Mouse (Mus musculus): ENCODE results near the gene Large1. TPM values are rescaled to one million over a fixed set of nuclear protein-coding genes. Genes with fewer than 3 reads are reported as not detected.

Gene Large1
- polyA plus RNA-seq, 1 experiment from 2014 or later: 10.9 TPM

DNA sequence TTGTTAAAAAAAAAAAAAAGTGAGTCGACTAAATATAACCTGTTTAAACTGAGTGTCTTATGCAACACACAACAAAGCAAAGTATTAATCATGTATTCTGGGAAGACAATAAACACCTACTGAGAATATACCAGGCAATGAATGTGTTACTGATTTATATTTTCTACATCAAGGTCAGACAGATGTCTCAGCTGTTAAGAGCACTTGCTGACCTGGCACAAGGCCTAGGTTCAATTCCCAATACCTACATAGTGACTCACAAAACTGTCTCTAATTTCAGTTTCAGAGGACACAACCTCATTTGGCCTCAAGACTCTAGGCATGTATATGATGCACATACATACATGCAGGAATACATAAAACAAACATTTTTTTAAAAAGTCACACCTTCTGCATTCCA lies 575.5 kb downstream of the Large1 start:
- H3K4me3 ChIP-seq (ENCODE audit: control insufficient read depth in 1 of 2, insufficient read depth in 1 of 2, low read depth in 1 of 2, low read length in 2 of 2): no peak overlapping the region
- no peaks in the 10 kb centered on the region for H3K36me3 ChIP-seq (ENCODE audit: control insufficient read depth, insufficient read depth, low read length)
- no peak overlapping the region for H3K27ac ChIP-seq (replicated peaks in 1 of 2; ENCODE audit: control insufficient read depth in 1 of 2, insufficient read depth in 1 of 2, low read depth in 2 of 2, low read length in 2 of 2)
- H3K4me2 ChIP-seq (ENCODE audit: low read length): no peak overlapping the region
- 81% methylated on average over 1 of the region's 1 CpGs for WGBS
- no peaks in the 10 kb centered on the region for H3K9me3 ChIP-seq (ENCODE audit: control insufficient read depth, low read length)
- H3K27me3 ChIP-seq (ENCODE audit: control insufficient read depth, insufficient read depth, low read length): no peaks in the 10 kb centered on the region
- no peaks in the 10 kb centered on the region for H3K4me1 ChIP-seq (ENCODE audit: control insufficient read depth in 2 of 2, insufficient read depth in 2 of 2, low read length in 2 of 2)
- ATAC-seq (ENCODE audit: insufficient number of reproducible peaks, insufficient read depth, low FRiP score, low read depth): no peak
- H3K9ac ChIP-seq (ENCODE audit: low read length): no peak overlapping the region

DNA sequence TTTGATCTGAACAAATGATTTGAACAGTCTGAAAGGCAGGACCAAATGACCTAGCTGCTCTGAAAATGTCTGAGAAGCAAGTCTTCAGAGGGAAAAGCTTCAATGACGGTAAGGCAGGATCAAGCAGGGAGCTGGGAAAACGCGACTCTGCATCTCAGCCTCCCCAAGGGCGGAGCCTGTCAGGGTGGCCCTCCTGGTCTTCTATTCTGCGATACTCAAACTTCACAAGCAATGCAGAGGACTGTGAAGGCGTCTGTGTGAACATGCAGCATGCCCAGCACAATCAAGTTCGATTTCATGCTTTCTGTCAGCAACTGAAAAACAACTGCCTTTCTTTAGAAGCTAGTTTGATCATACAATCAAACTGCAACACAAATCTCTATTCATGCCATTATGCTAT lies 586.6 kb downstream of the Large1 start:
- no peak overlapping the region for H3K27ac ChIP-seq (replicated peaks in 1 of 2; ENCODE audit: control insufficient read depth in 1 of 2, insufficient read depth in 1 of 2, low read depth in 2 of 2, low read length in 2 of 2)
- H3K36me3 ChIP-seq (ENCODE audit: control insufficient read depth, insufficient read depth, low read length): no peaks in the 10 kb centered on the region
- H3K9ac ChIP-seq (ENCODE audit: low read length): no peak overlapping the region
- WGBS: 27% methylated on average over 7 of the region's 7 CpGs
- no peak for ATAC-seq (ENCODE audit: insufficient number of reproducible peaks, insufficient read depth, low FRiP score, low read depth)
- H3K9me3 ChIP-seq (ENCODE audit: control insufficient read depth, low read length): no peaks in the 10 kb centered on the region
- H3K4me3 ChIP-seq (ENCODE audit: control insufficient read depth in 1 of 2, insufficient read depth in 1 of 2, low read depth in 1 of 2, low read length in 2 of 2): no peak overlapping the region
- H3K27me3 ChIP-seq (ENCODE audit: control insufficient read depth, insufficient read depth, low read length): no peaks in the 10 kb centered on the region
- peaks cover 0 to 2% of the 10 kb centered on the region in 2 experiments; a peak in 1 of 4 replicates for H3K4me1 ChIP-seq (ENCODE audit: control insufficient read depth in 2 of 2, insufficient read depth in 2 of 2, low read length in 2 of 2)
- no peak overlapping the region for H3K4me2 ChIP-seq (ENCODE audit: low read length)

DNA sequence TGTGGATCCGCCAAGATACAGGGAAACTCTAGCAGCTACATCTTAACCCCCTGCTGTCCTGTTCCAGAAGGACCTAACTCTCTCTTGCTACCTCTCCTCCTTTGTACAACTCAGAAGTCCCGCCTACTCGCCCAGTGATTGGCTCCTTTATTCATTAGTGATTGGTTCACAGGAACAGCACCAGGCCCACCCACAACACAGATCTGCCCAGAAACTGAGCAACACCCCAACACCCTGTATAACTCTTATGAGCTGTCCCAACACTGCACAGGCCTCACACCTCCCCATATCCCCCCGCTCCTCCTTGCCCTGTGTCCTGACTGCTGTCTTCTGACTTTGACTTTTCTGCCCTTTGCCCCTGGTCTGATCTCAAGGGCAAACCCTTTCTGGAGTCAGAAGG lies 587.6 kb downstream of the Large1 start:
- no peaks in the 10 kb centered on the region for H3K9me3 ChIP-seq (ENCODE audit: control insufficient read depth, low read length)
- ATAC-seq (ENCODE audit: insufficient number of reproducible peaks, insufficient read depth, low FRiP score, low read depth): no peak
- no peak overlapping the region for H3K9ac ChIP-seq (ENCODE audit: low read length)
- H3K4me2 ChIP-seq (ENCODE audit: low read length): no peak overlapping the region
- H3K4me3 ChIP-seq (ENCODE audit: control insufficient read depth in 1 of 2, insufficient read depth in 1 of 2, low read depth in 1 of 2, low read length in 2 of 2): no peak overlapping the region
- H3K4me1 ChIP-seq (ENCODE audit: control insufficient read depth in 2 of 2, insufficient read depth in 2 of 2, low read length in 2 of 2): peaks cover 0 to 4% of the 10 kb centered on the region in 2 experiments; a peak in 2 of 4 replicates
- no peaks in the 10 kb centered on the region for H3K27me3 ChIP-seq (ENCODE audit: control insufficient read depth, insufficient read depth, low read length)
- WGBS: 65% methylated on average over 4 of the region's 4 CpGs
- H3K27ac ChIP-seq (replicated peaks in 1 of 2; ENCODE audit: control insufficient read depth in 1 of 2, insufficient read depth in 1 of 2, low read depth in 2 of 2, low read length in 2 of 2): no peak overlapping the region
- no peaks in the 10 kb centered on the region for H3K36me3 ChIP-seq (ENCODE audit: control insufficient read depth, insufficient read depth, low read length)

Small RNAs within 50 kb of the gene (microRNA-seq; reads per million reads assigned to microRNA genes)
- not detected for gene Mir28b
